Mouse (Mus musculus) limb, embryonic 15.5 days (tissue): ENCODE data around the gene Hyal1. TPM values are rescaled to one million over a fixed set of nuclear protein-coding genes. Genes with fewer than 3 reads are reported as not detected.

Experiments used
- ATAC-seq: fragments of 200-750 bp; cut with Nextera tagmentation; 2 replicates; pipeline ENCODE4 v1.8.0; 2017; ENCODE audit warnings: low read depth, moderate TSS enrichment; ENCODE audit not compliant: insufficient number of reproducible peaks, low FRiP score, low TSS enrichment
- H3K27ac ChIP-seq: fragments of 300-500 bp; sonication (generic); 2 replicates; pipeline ENCODE4 v1.5.1; 2015; ENCODE audit warnings: moderate library complexity, mild to moderate bottlenecking, inconsistent platforms
- H3K27me3 ChIP-seq: fragments of 300-500 bp; sonication (generic); 2 replicates; pipeline ENCODE4 v1.6.1; 2015; ENCODE audit warnings: inconsistent platforms
- H3K36me3 ChIP-seq: fragments of 300-500 bp; sonication (generic); 2 replicates; pipeline ENCODE4 v1.6.1; 2015; ENCODE audit warnings: inconsistent platforms
- H3K4me1 ChIP-seq: fragments of 300-500 bp; sonication (generic); 2 replicates; pipeline ENCODE4 v1.6.1; 2015; ENCODE audit warnings: inconsistent platforms
- H3K4me2 ChIP-seq: fragments of 300-500 bp; sonication (generic); 2 replicates; pipeline ENCODE4 v1.6.1; 2015; ENCODE audit warnings: mild to moderate bottlenecking, inconsistent platforms
- H3K4me3 ChIP-seq: fragments of 300-500 bp; sonication (generic); 2 replicates; pipeline ENCODE4 v1.5.1; 2015; ENCODE audit warnings: mild to moderate bottlenecking, inconsistent platforms
- H3K9ac ChIP-seq: fragments of 300-500 bp; sonication (generic); 2 replicates; pipeline ENCODE4 v1.6.1; 2015; ENCODE audit warnings: inconsistent platforms
- H3K9me3 ChIP-seq: fragments of 300-500 bp; sonication (generic); 2 replicates; pipeline ENCODE4 v1.6.1; 2016; ENCODE audit warnings: inconsistent platforms
- WGBS: fragments of 180-500 bp; shearing (Covaris S2); methylation state at CpG from one replicate; pipeline ENCODE4 v1.1.7; 2015; 5-methylcytosine and 5-hydroxymethylcytosine counted together
- polyA plus RNA-seq: library from polyadenylated mRNA; unstranded; fragments of >200 nt; fragmentation: Nextera tagmentation; extraction: Ambion mirVana; gene quantifications from 2 replicates; pipeline ENCODE4 v1.2.1, GENCODE M21; 2015

Hyal1 gene
- polyA plus RNA-seq, 1 experiment from 2014 or later: 12.8 TPM

- Histone ChIP-seq H3K9me3 (no peaks in the 10 kb centered on the region), H3K27ac (peak overlapping the region; percentile 61), H3K4me3 (no peak overlapping the region), H3K27me3 (no peaks in the 10 kb centered on the region), H3K4me1 (peaks cover 20% of the 10 kb centered on the region), H3K36me3 (peaks cover 74% of the 10 kb centered on the region), H3K9ac (no peak overlapping the region), H3K4me2 (no peak overlapping the region)
- 0 out of 2 replicates have a peak, but pooled peaks have one; percentile 12 for ATAC-seq
- whole genome bisulfite sequencing: 49% methylated on average over 13 of the region's 13 CpGs
Measured at GRCm38 (mm10) chr9:107618778-107619545, 42.2 kb downstream of the Hyal1 start.

- H3K9ac ChIP-seq: no peak overlapping the region
- H3K4me3 ChIP-seq: no peak overlapping the region
- 75% methylated on average over 13 of the region's 13 CpGs for WGBS
- H3K27ac ChIP-seq: 0 out of 2 replicates have a peak overlapping the region, but pooled peaks have one; percentile 61
- peaks cover 23% of the 10 kb centered on the region for H3K4me1 ChIP-seq
- no peaks in the 10 kb centered on the region for H3K9me3 ChIP-seq
- H3K36me3 ChIP-seq: peaks cover 74% of the 10 kb centered on the region
- H3K4me2 ChIP-seq: no peak overlapping the region
- no peak for ATAC-seq
- no peaks in the 10 kb centered on the region for H3K27me3 ChIP-seq
Measured at GRCm38 (mm10) chr9:107619546-107619879, 42.8 kb downstream of the Hyal1 start.

GRCm38 (mm10) chr9:107620954-107621353 lies 44.2 kb downstream of the Hyal1 start:
- Histone ChIP-seq H3K27me3 (no peaks in the 10 kb centered on the region), H3K4me2 (no peak overlapping the region), H3K9ac (no peak overlapping the region), H3K4me1 (peaks cover 27% of the 10 kb centered on the region), H3K4me3 (no peak overlapping the region), H3K36me3 (peaks cover 73% of the 10 kb centered on the region), H3K27ac (no peak overlapping the region), H3K9me3 (no peaks in the 10 kb centered on the region)
- no peak for ATAC-seq

GRCm38 (mm10) chr9:107624539-107624938 lies 47.8 kb downstream of the Hyal1 start:
- H3K4me3 ChIP-seq: no peak overlapping the region
- H3K4me2 ChIP-seq: no peak overlapping the region
- H3K27ac ChIP-seq: peak overlapping the region; percentile 89
- peaks cover 45% of the 10 kb centered on the region for H3K36me3 ChIP-seq
- peaks cover 49% of the 10 kb centered on the region for H3K4me1 ChIP-seq
- no peak overlapping the region for H3K9ac ChIP-seq
- no peaks in the 10 kb centered on the region for H3K9me3 ChIP-seq
- ATAC-seq: no peak
- WGBS: 67% methylated on average over 5 of the region's 5 CpGs
- no peaks in the 10 kb centered on the region for H3K27me3 ChIP-seq

GRCm38 (mm10) chr9:107624951-107625350 lies 48.2 kb downstream of the Hyal1 start:
- no peaks in the 10 kb centered on the region for H3K9me3 ChIP-seq
- no peak for ATAC-seq
- peaks cover 44% of the 10 kb centered on the region for H3K36me3 ChIP-seq
- 90% methylated on average over 3 of the region's 3 CpGs for WGBS
- H3K9ac ChIP-seq: no peak overlapping the region
- H3K27me3 ChIP-seq: no peaks in the 10 kb centered on the region
- H3K4me1 ChIP-seq: peaks cover 53% of the 10 kb centered on the region
- H3K4me3 ChIP-seq: no peak overlapping the region
- H3K27ac ChIP-seq: peak overlapping the region; percentile 89
- no peak overlapping the region for H3K4me2 ChIP-seq

GRCm38 (mm10) chr9:107625351-107626128 lies 48.8 kb downstream of the Hyal1 start:
- H3K4me1 ChIP-seq: peaks cover 59% of the 10 kb centered on the region
- no peak overlapping the region for H3K4me3 ChIP-seq

GRCm38 (mm10) chr9:107626158-107626843 lies 49.6 kb downstream of the Hyal1 start:
- ATAC-seq: peak; percentile 27; the same call in 1 of the 2 replicates
- H3K27ac ChIP-seq: peak overlapping the region; percentile 89
- 0 out of 2 replicates have a peak overlapping the region, but pooled peaks have one; percentile 23 for H3K9ac ChIP-seq
- H3K27me3 ChIP-seq: no peaks in the 10 kb centered on the region
- no peak overlapping the region for H3K4me3 ChIP-seq
- peaks cover 37% of the 10 kb centered on the region for H3K36me3 ChIP-seq
- no peaks in the 10 kb centered on the region for H3K9me3 ChIP-seq
- WGBS: 42% methylated on average over 15 of the region's 15 CpGs
- peaks cover 66% of the 10 kb centered on the region for H3K4me1 ChIP-seq
- H3K4me2 ChIP-seq: peak overlapping the region; percentile 37

More at GRCm38 (mm10) chr9:107625351-107626128, 48.8 kb downstream of the Hyal1 start:
- no peak overlapping the region for H3K4me2 ChIP-seq
- H3K36me3 ChIP-seq: peaks cover 39% of the 10 kb centered on the region
- no peak overlapping the region for H3K9ac ChIP-seq
- no peak for ATAC-seq
- 90% methylated on average over 12 of the region's 12 CpGs for WGBS
- no peaks in the 10 kb centered on the region for H3K27me3 ChIP-seq
- peak overlapping the region; percentile 89 for H3K27ac ChIP-seq
- H3K9me3 ChIP-seq: no peaks in the 10 kb centered on the region

- H3K36me3 ChIP-seq: peaks cover 37% of the 10 kb centered on the region
- peak overlapping the region; percentile 89 for H3K27ac ChIP-seq
- no peak overlapping the region for H3K9ac ChIP-seq
- ATAC-seq: peak; percentile 49
- no peaks in the 10 kb centered on the region for H3K9me3 ChIP-seq
- H3K27me3 ChIP-seq: no peaks in the 10 kb centered on the region
- 8% methylated on average over 2 of the region's 2 CpGs for WGBS
- peak overlapping the region; percentile 37 for H3K4me2 ChIP-seq
- H3K4me1 ChIP-seq: peaks cover 72% of the 10 kb centered on the region
- H3K4me3 ChIP-seq: no peak overlapping the region
Measured at GRCm38 (mm10) chr9:107626844-107627277, 50.1 kb downstream of the Hyal1 start.

GRCm38 (mm10) chr9:107627387-107628255 lies 50.9 kb downstream of the Hyal1 start:
- Histone ChIP-seq H3K4me2 (peak overlapping the region; percentile 37; the same call in 1 of the 2 replicates), H3K27me3 (no peaks in the 10 kb centered on the region), H3K4me1 (peaks cover 79% of the 10 kb centered on the region), H3K9ac (0 out of 2 replicates have a peak overlapping the region, but pooled peaks have one; percentile 0), H3K9me3 (no peaks in the 10 kb centered on the region), H3K36me3 (peaks cover 33% of the 10 kb centered on the region), H3K27ac (peak overlapping the region; percentile 89), H3K4me3 (no peak overlapping the region)
- no peak for ATAC-seq
- 43% methylated on average over 20 of the region's 20 CpGs for WGBS

- no peak overlapping the region for H3K4me3 ChIP-seq
- H3K4me2 ChIP-seq: 0 out of 2 replicates have a peak overlapping the region, but pooled peaks have one; percentile 10
- ATAC-seq: no peak
- peak overlapping the region; percentile 89 for H3K27ac ChIP-seq
- H3K4me1 ChIP-seq: peaks cover 85% of the 10 kb centered on the region
- H3K9ac ChIP-seq: 0 out of 2 replicates have a peak overlapping the region, but pooled peaks have one; percentile 10
- WGBS: 49% methylated on average over 14 of the region's 15 CpGs
- H3K27me3 ChIP-seq: no peaks in the 10 kb centered on the region
- H3K9me3 ChIP-seq: no peaks in the 10 kb centered on the region
- H3K36me3 ChIP-seq: peaks cover 28% of the 10 kb centered on the region
Measured at GRCm38 (mm10) chr9:107628721-107629410, 52.1 kb downstream of the Hyal1 start.
